Mouse (Mus musculus): Measurements from ENCODE around the gene Zyx.

The Zyx gene

GRCm38 (mm10) chr6:42364607-42365006 is 15.2 kb downstream of the Zyx start:
- no peak for DNase-seq (ENCODE audit: extremely low spot score)

GRCm38 (mm10) chr6:42365215-42365614 is 15.8 kb downstream of the Zyx start:
- no peak for DNase-seq (ENCODE audit: extremely low spot score)

DNA sequence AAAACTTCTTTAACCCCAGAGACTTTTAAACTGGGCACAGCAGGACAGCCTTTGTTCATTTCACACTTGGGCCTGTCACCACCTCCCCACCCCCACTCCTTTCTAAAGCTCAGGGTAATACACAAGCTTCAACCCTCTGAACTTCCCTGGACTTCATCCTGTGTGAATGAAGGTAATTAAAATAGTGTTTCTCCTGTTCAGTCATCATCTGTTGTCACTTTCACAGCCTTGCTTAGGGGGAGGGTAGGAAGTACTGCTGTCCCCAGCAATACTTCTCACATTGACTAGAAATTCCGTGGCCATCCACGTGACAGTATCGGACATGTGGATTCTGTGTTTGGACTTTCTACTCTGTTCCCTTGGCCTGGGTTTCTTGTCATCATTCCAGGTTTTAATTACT is 20.4 kb downstream of the Zyx start:
- DNase-seq (ENCODE audit: extremely low spot score): peak; percentile 51

- no peak for DNase-seq (ENCODE audit: extremely low spot score)
Observed at GRCm38 (mm10) chr6:42370630-42371363, 21.4 kb downstream of the Zyx start.

DNA sequence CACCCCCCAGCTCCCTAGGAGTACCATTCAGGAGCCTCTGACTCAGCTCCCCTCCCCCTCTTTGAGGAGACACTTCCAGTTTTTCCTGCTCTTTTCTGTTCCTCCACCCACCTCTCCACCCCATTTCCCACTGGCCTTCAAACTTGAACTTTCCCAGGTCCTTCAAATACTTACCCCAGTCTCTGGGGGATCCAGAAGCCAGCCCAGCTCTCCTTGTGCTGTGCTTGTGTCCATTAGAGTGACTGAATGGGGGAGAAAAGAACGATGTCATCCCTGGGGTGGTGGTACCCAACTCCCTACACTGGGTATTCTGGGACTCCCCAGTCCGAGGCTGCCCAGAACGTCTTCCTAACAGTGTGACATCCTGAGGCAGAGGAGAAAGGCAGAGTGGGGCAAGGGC is 22.6 kb downstream of the Zyx start:
- no peak for DNase-seq (ENCODE audit: extremely low spot score)

GRCm38 (mm10) chr6:42372421-42372815 is 23.0 kb downstream of the Zyx start:
- no peak for DNase-seq (ENCODE audit: extremely low spot score)

- peak; percentile 71 for DNase-seq (ENCODE audit: extremely low spot score)
Observed at GRCm38 (mm10) chr6:42372816-42373547, 23.6 kb downstream of the Zyx start, which contains the start of gene Epha1. TSS of gene Epha1 (minus strand) at chr6:42373268.

DNA sequence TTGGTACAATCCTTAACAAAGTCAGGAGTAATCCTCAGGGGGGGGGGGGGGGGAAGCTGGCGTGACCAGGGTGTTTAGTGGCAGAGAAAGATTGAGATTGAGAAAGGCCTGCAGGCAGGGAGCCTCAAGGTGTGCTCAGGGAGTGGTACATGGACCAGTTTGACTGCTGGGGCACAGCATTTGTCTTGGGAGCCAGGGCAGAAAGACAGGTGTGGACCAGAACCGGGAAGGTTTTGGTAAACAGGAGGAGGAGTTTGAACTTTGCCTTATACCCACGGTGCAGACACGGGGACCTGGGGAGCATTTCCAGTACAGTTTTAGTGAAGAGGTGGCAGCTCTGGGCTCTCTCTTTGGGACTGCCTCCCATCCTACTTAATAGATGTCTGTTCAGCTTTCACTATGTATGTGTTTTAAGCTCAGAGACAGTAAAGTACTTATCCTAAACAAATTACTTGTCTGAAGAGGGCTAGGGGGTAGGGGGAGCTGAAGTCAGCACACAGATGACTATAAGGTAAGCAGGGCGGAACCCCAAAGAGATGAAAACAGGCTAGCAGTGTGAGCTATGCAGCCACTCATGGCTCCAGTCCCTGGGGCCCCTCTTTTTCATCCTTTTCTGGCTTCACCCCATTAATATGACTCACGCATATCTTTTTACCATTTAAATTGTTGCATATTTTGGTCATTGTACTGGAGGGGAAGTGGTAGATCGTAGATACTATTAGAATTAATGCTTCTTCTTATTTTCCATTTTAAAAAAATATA is 24.4 kb downstream of the Zyx start:
- DNase-seq (ENCODE audit: extremely low spot score): no peak

DNA sequence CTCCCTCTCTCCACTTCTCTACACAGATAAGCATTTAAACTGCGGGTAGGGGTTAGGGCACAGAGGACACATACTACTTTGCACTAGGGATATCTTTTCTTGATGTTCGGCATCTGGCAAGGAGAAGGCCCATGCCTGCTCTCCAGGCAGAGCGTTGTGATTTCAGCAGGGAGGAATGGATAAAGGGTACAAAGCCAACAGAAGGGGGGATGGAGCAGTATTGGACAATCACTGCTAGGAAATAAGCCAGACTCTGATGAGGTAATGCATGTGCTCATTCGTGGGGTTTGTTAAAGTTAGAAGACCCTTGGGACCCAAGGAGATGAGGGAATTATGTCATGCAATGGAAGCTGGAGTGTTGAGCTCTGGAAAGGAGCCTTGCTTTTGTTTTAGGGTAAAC is 25.3 kb downstream of the Zyx start:
- no peak for DNase-seq (ENCODE audit: extremely low spot score)

DNA sequence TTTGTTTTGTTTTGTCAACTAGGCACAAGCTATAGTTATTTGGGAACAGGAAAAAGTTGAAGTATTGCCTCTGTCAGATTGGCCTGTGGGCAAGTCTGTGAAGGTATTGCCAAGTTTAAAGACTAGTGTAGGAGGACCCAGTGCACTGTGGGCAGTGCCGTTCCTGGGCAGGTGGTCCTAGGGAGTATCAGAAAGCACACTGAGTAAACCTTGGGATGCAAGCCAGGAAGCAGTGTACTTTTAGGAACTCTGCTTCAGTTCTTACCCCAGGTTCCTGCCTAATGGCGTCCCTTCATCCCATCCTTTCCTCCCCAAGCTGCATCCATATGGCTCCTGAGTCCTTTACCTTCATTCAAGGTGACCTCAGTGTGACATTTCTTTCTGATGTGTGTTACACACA is 25.7 kb downstream of the Zyx start:
- no peak for DNase-seq (ENCODE audit: extremely low spot score)

DNA sequence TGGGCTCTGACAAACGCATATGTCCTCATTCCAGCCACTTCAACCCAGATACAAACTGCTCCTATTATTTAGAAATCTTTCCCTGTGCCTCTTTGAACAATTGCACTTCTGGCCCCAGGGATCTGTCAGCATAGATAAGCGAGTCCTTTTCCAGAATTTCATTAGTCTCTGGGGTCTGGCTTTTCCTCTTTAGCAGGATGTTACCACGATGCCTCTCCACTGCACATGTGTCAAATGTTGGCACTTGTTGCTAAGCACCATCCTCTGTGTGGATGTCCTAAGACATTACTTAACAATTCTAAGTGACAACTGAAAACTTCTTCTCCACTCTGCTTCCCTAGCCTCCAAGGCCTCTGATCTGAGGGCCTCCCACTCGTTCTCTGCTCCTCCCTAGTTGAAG is 26.6 kb downstream of the Zyx start:
- DNase-seq (ENCODE audit: extremely low spot score): no peak

- no peak for DNase-seq (ENCODE audit: extremely low spot score)
Observed at GRCm38 (mm10) chr6:42376504-42377019, 27.1 kb downstream of the Zyx start.

GRCm38 (mm10) chr6:42377280-42377679 is 27.9 kb downstream of the Zyx start:
- no peak for DNase-seq (ENCODE audit: extremely low spot score)

GRCm38 (mm10) chr6:42379551-42379950 is 30.1 kb downstream of the Zyx start:
- DNase-seq (ENCODE audit: extremely low spot score): no peak

DNA sequence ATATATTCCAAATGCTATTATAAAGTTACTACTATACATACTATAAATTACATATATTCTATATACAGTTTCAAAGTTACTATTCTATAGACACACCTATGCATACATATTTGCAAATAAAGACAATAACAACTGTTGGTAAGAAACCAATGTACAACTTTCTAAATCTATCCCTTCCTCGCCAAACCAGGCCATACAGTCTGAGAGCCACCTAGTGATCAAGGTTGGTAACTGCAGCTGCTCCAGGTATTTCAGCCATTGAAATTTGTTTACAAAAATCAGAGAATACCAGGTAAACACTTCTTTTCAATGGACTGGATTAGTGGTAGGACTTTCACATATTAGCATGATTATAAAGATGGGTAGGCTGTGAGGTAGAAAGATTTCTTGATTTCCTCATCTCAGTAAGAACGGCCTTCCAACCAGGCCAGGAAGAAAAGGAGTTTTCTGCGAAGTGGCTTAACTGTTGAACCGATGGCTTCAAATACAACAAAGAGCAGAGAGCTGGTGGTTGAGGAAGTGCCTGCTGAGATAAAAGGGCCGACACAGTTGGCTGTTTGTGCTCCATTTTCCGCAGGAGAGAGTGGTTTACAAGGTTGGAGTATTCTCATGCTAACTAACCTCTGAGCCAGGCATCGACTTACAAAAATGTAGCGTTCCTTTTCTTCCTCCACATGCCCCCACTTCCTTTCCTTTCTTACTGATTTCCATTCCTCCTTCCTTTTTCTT is 31.1 kb downstream of the Zyx start:
- peak; percentile 38 for DNase-seq (ENCODE audit: extremely low spot score)

- no peak for DNase-seq (ENCODE audit: extremely low spot score)
Observed at GRCm38 (mm10) chr6:42381221-42381620, 31.8 kb downstream of the Zyx start.

GRCm38 (mm10) chr6:42381916-42382381 is 32.5 kb downstream of the Zyx start:
- DNase-seq (ENCODE audit: extremely low spot score): no peak

DNA sequence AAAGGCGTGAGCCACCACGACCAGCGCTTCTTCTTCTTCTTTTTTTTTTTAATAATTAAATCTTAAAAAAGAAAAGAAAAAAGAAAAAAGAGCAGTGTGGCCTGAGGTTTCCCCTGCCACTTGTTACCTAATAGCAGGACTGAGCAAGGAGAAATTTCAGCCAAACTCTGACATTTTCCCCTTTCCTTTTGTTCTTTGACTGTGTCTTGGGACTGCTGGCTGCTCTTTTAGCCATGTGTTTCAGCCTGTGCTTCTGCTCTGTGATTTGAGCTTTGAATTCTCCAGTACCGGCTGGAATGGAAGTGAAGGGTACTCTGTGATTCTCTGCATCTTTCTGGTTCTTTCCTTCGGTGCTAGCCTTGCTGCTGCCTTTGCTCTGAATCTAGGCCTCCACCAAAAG is 33.9 kb downstream of the Zyx start:
- DNase-seq (ENCODE audit: extremely low spot score): no peak

GRCm38 (mm10) chr6:42385635-42386034 is 36.2 kb downstream of the Zyx start:
- DNase-seq (ENCODE audit: extremely low spot score): no peak

DNA sequence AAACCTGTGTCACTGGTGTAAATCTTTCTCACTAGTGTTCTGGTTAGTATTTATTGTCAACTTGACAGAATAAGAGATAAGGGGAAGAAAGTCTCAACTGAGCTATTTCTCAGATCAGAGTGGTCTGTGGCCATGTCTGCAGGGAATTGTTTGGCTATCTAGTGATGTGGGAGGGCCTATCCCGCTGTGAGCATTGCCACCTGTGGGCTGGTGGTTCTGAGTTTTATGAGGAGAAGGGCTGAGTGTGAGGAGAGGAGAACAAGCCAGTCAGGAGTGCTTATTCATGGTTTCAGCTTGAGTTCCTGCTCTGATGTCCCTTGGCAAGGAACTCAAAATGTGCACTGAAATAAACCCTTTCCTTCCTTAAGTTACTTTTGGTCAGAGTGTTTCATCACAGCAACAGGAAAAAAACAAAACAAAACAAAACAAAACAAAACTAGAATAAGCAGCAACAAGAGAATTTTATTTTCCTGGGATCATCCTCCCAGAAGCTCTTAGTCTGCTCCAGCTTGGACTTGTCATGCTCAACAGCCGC is 42.4 kb downstream of the Zyx start:
- DNase-seq (ENCODE audit: extremely low spot score): no peak

Data from embryo, embryonic 9.5 days (tissue).